Mouse (Mus musculus) spleen, postnatal 14 days (tissue): ENCODE data around the gene Cacnb1.

Source experiments
- DNase-seq, 2 experiments: peaks; one replicate each; pipeline ENCODE4 v3.0.0; 2021 to 2022; ENCODE audit warnings: low spot score in 2 of 2

Cacnb1 gene

GRCm38 (mm10) chr11:98011716-98012115 lies 11.1 kb downstream of the Cacnb1 start:
- DNase-seq, result no peak

GRCm38 (mm10) chr11:98008087-98008486 lies 14.7 kb downstream of the Cacnb1 start:
- DNase-seq, result no peak

GRCm38 (mm10) chr11:98005686-98006085 lies 17.1 kb downstream of the Cacnb1 start:
- DNase-seq, result no peak

GRCm38 (mm10) chr11:98005076-98005475 lies 17.8 kb downstream of the Cacnb1 start:
- DNase-seq, result no peak

GRCm38 (mm10) chr11:98004161-98004560 lies 18.7 kb downstream of the Cacnb1 start:
- no peak for DNase-seq

- no peak for DNase-seq
Observed at GRCm38 (mm10) chr11:98003171-98003671, 19.6 kb downstream of the Cacnb1 start.

- peak; percentile 78 to 88 for DNase-seq
Observed at GRCm38 (mm10) chr11:98002627-98003026, 20.2 kb downstream of the Cacnb1 start.

GRCm38 (mm10) chr11:98001986-98002385 lies 20.8 kb downstream of the Cacnb1 start:
- DNase-seq, result no peak

GRCm38 (mm10) chr11:98001351-98001824 lies 21.4 kb downstream of the Cacnb1 start:
- no peak for DNase-seq

- peak; percentile 49 to 60 for DNase-seq
Observed at GRCm38 (mm10) chr11:98000378-98001140, 22.3 kb downstream of the Cacnb1 start.

GRCm38 (mm10) chr11:97999748-98000147 lies 23.1 kb downstream of the Cacnb1 start:
- no peak for DNase-seq

- DNase-seq, result no peak
Observed at GRCm38 (mm10) chr11:97998898-97999608, 23.8 kb downstream of the Cacnb1 start.

- DNase-seq, result no peak
Observed at GRCm38 (mm10) chr11:97998074-97998793, 24.6 kb downstream of the Cacnb1 start.

- DNase-seq, result no peak
Observed at GRCm38 (mm10) chr11:97997387-97997960, 25.4 kb downstream of the Cacnb1 start.

- DNase-seq, result no peak
Observed at GRCm38 (mm10) chr11:97996691-97997090, 26.1 kb downstream of the Cacnb1 start.

GRCm38 (mm10) chr11:97995564-97996288 lies 27.1 kb downstream of the Cacnb1 start, which contains the start of gene Arl5c:
TSS of gene Arl5c (minus strand) at chr11:97996181.
- peak; percentile 30 to 57 for DNase-seq

- peak; percentile 76 to 87 for DNase-seq
Observed at GRCm38 (mm10) chr11:97994539-97995100, 28.2 kb downstream of the Cacnb1 start.

GRCm38 (mm10) chr11:97988530-97989096 lies 34.2 kb downstream of the Cacnb1 start:
- DNase-seq, result peak; percentile 79 to 80

GRCm38 (mm10) chr11:97987551-97988526 lies 35.0 kb downstream of the Cacnb1 start:
- DNase-seq, result peak; percentile 90 to 94
